Mouse (Mus musculus) ovary, postnatal 10 days (tissue): ENCODE results near the gene Wdr41.
A peak's percentile ranks its signal among the peaks of the same experiment; 100 is the strongest.

Experiments
- DNase-seq: peaks from one replicate; pipeline ENCODE4 v3.0.0; 2022; ENCODE audit warnings: low spot score

Wdr41 gene

GRCm38 (mm10) chr13:94976219-94977186 is at the start of gene Wdr41:
TSS of gene Wdr41 (plus strand) at chr13:94976344.
- peak; percentile 71 for DNase-seq

GRCm38 (mm10) chr13:94928086-94928485 is 48.1 kb upstream of the Wdr41 start:
- DNase-seq = no peak

GRCm38 (mm10) chr13:94938418-94938817 is 37.7 kb upstream of the Wdr41 start:
- DNase-seq = no peak

GRCm38 (mm10) chr13:94940104-94940503 is 36.0 kb upstream of the Wdr41 start:
- DNase-seq = no peak

- DNase-seq = peak; percentile 38
These were observed 34.9 kb upstream of the Wdr41 start for GRCm38 (mm10) chr13:94941230-94941629.

- DNase-seq = no peak
These were observed 20.2 kb upstream of the Wdr41 start for GRCm38 (mm10) chr13:94955941-94956340.

GRCm38 (mm10) chr13:94957965-94958364 is 18.2 kb upstream of the Wdr41 start:
- no peak for DNase-seq

GRCm38 (mm10) chr13:94969992-94970553 is 6.1 kb upstream of the Wdr41 start:
- no peak for DNase-seq

- no peak for DNase-seq
These were observed 321 bp upstream of the Wdr41 start for GRCm38 (mm10) chr13:94975828-94976218.

GRCm38 (mm10) chr13:94979081-94979480 is 2.9 kb downstream of the Wdr41 start:
- no peak for DNase-seq

- no peak for DNase-seq
These were observed 14.4 kb downstream of the Wdr41 start for GRCm38 (mm10) chr13:94990516-94990915.

- no peak for DNase-seq
These were observed 31.1 kb downstream of the Wdr41 start for GRCm38 (mm10) chr13:95007281-95007680.

GRCm38 (mm10) chr13:95009261-95009660 is 33.1 kb downstream of the Wdr41 start:
- DNase-seq = no peak

- DNase-seq = no peak
These were observed 35.6 kb downstream of the Wdr41 start for GRCm38 (mm10) chr13:95011546-95012257.

GRCm38 (mm10) chr13:95017278-95017677 is 41.1 kb downstream of the Wdr41 start:
- no peak for DNase-seq

GRCm38 (mm10) chr13:95017916-95018315 is 41.8 kb downstream of the Wdr41 start:
- peak; percentile 13 for DNase-seq

GRCm38 (mm10) chr13:95019345-95019744 is 43.2 kb downstream of the Wdr41 start:
- no peak for DNase-seq

GRCm38 (mm10) chr13:95020216-95020615 is 44.1 kb downstream of the Wdr41 start:
- no peak for DNase-seq

- no peak for DNase-seq
These were observed 54.7 kb downstream of the Wdr41 start for GRCm38 (mm10) chr13:95030828-95031227.

GRCm38 (mm10) chr13:95032127-95032831 is 56.1 kb downstream of the Wdr41 start:
- no peak for DNase-seq

GRCm38 (mm10) chr13:95032973-95033372 is 56.8 kb downstream of the Wdr41 start:
- DNase-seq = no peak

GRCm38 (mm10) chr13:95034094-95034493 is 58.0 kb downstream of the Wdr41 start:
- DNase-seq = no peak
